Mouse (Mus musculus) adrenal gland, adult 2 months (tissue): ENCODE data around the gene Pkn3. TPM values are rescaled to one million over a fixed set of nuclear protein-coding genes. Genes with fewer than 3 reads are reported as not detected.
"Not testable (repeated sequence)": the region's sequence is repeated elsewhere in the genome, so short reads cannot be mapped to it uniquely, and the experiment has no call there.

ENCODE experiments used
- DNase-seq: peaks from one replicate; pipeline ENCODE4 v3.0.0; 2021
- polyA plus RNA-seq: library from polyadenylated mRNA; depleted of rRNA; stranded (reverse); fragments of >200 nt; gene quantifications from 2 replicates; pipeline ENCODE4 v1.2.3, GENCODE M21; 2012
- total RNA-seq, 2 experiments: library from RNA; stranded (reverse); gene quantifications; 2 replicates each; pipeline ENCODE4 v1.2.3; 2021

Gene Pkn3
- total and polyA plus RNA-seq, 3 experiments = 4.7 to 6.2 (median 5.5) TPM

GRCm38 (mm10) chr2:30095882-30096527 is 18.5 kb downstream of the Pkn3 start:
- DNase-seq = peak; percentile 65

- no peak for DNase-seq
These were observed 22.7 kb downstream of the Pkn3 start for GRCm38 (mm10) chr2:30100214-30100613.

GRCm38 (mm10) chr2:30106364-30106763 is 28.9 kb downstream of the Pkn3 start:
- DNase-seq = peak; percentile 32

- peak; percentile 18 for DNase-seq
These were observed 30.2 kb downstream of the Pkn3 start for GRCm38 (mm10) chr2:30107646-30108045.

GRCm38 (mm10) chr2:30108260-30108659 is 30.8 kb downstream of the Pkn3 start:
- no peak for DNase-seq

GRCm38 (mm10) chr2:30111500-30111899 is 34.0 kb downstream of the Pkn3 start:
- DNase-seq = no peak

- DNase-seq = no peak
These were observed 35.1 kb downstream of the Pkn3 start for GRCm38 (mm10) chr2:30112564-30112963.

- no peak for DNase-seq
These were observed 42.2 kb downstream of the Pkn3 start for GRCm38 (mm10) chr2:30119641-30120051.

- DNase-seq = no peak
These were observed 42.8 kb downstream of the Pkn3 start for GRCm38 (mm10) chr2:30120269-30120668.

GRCm38 (mm10) chr2:30122766-30123165 is 45.3 kb downstream of the Pkn3 start:
- DNase-seq = no peak

GRCm38 (mm10) chr2:30123729-30124471 is 46.4 kb downstream of the Pkn3 start:
- peak; percentile 30 for DNase-seq

- DNase-seq = peak; percentile 98
These were observed 47.2 kb downstream of the Pkn3 start, which contains the start of gene Zer1 for GRCm38 (mm10) chr2:30124472-30125274. Gene Zer1 (minus strand): TSS chr2:30124585.

- DNase-seq = peak; percentile 46
These were observed 51.3 kb downstream of the Pkn3 start for GRCm38 (mm10) chr2:30128789-30129188.

GRCm38 (mm10) chr2:30130156-30130555 is 52.7 kb downstream of the Pkn3 start:
- DNase-seq = no peak

GRCm38 (mm10) chr2:30131240-30131639 is 53.8 kb downstream of the Pkn3 start:
- DNase-seq = not testable (repeated sequence)

- peak; percentile 63 for DNase-seq
These were observed 55.5 kb downstream of the Pkn3 start for GRCm38 (mm10) chr2:30132801-30133612.

- peak; percentile 99 for DNase-seq
These were observed 56.3 kb downstream of the Pkn3 start, which contains the start of gene Tbc1d13 for GRCm38 (mm10) chr2:30133613-30134377. Gene Tbc1d13 (plus strand): TSS chr2:30133746.

- DNase-seq = peak; percentile 43
These were observed 56.9 kb downstream of the Pkn3 start for GRCm38 (mm10) chr2:30134378-30134711.

- no peak for DNase-seq
These were observed 57.6 kb downstream of the Pkn3 start for GRCm38 (mm10) chr2:30134928-30135620.

GRCm38 (mm10) chr2:30136458-30136857 is 59.0 kb downstream of the Pkn3 start:
- no peak for DNase-seq
